Mouse (Mus musculus) MEL (cell line): ENCODE measurements around the gene Kcnn3. TPM values are rescaled to one million over a fixed set of nuclear protein-coding genes. Genes with fewer than 3 reads are reported as not detected.

ENCODE experiments used
- DNase-seq: peaks from one replicate; pipeline ENCODE4 v3.0.0; 2011; ENCODE audit warnings: low read depth, low spot score
- H3K27ac ChIP-seq: 2 replicates; pipeline ENCODE4 v1.5.1; 2012; ENCODE audit warnings: low read depth, mild to moderate bottlenecking, control low read depth, low read length, moderate library complexity; ENCODE audit not compliant: control insufficient read depth
- H3K27me3 ChIP-seq, 2 experiments: fragments of 150-350 bp in 1 of 2; sonication (generic) in 1 of 2; 2 replicates each; pipeline ENCODE4 v1.6.1; 2012; ENCODE audit warnings: low read length in 2 of 2, mild to moderate bottlenecking in 2 of 2, improper control_type of control experiment in 1 of 2, moderate library complexity in 1 of 2; ENCODE audit not compliant: insufficient read depth in 2 of 2, control insufficient read depth in 1 of 2
- H3K36me3 ChIP-seq, 2 experiments: 2 replicates each; pipeline ENCODE4 v1.6.1; 2012 to 2014; ENCODE audit warnings: low read length in 2 of 2, improper control_type of control experiment in 1 of 2, inconsistent platforms in 1 of 2, mild to moderate bottlenecking in 1 of 2; ENCODE audit not compliant: insufficient read depth in 2 of 2, control insufficient read depth in 1 of 2
- H3K4me1 ChIP-seq, 2 experiments: fragments of 150-350 bp in 1 of 2; sonication (generic) in 1 of 2; 2 replicates each; pipeline ENCODE4 v1.6.1; 2012; ENCODE audit warnings: low read length in 2 of 2, improper control_type of control experiment in 1 of 2, mild to moderate bottlenecking in 1 of 2; ENCODE audit not compliant: insufficient read depth in 2 of 2, control insufficient read depth in 1 of 2
- H3K4me3 ChIP-seq, 2 experiments: fragments of 150-350 bp in 1 of 2; sonication (generic) in 1 of 2; 2 replicates each; pipeline ENCODE4 v1.5.1; 2012; ENCODE audit warnings: low read depth in 2 of 2, low read length in 2 of 2, mild to moderate bottlenecking in 2 of 2, moderate library complexity in 2 of 2, control low read depth in 1 of 2, improper control_type of control experiment in 1 of 2; ENCODE audit not compliant: control insufficient read depth in 1 of 2, insufficient read depth in 1 of 2
- H3K79me2 ChIP-seq: 2 replicates; pipeline ENCODE4 v1.6.1; 2012; ENCODE audit warnings: mild to moderate bottlenecking, low read length, moderate library complexity; ENCODE audit not compliant: control insufficient read depth, poor library complexity, insufficient read depth
- H3K9ac ChIP-seq: 2 replicates; pipeline ENCODE4 v1.6.1; 2012; ENCODE audit warnings: low read depth, mild to moderate bottlenecking, control low read depth, low read length, moderate library complexity; ENCODE audit not compliant: control insufficient read depth, poor library complexity, severe bottlenecking
- H3K9me3 ChIP-seq: fragments of 150-350 bp; sonication (generic); replicated peaks from 2 replicates; pipeline ENCODE4 v1.6.1; 2012; ENCODE audit warnings: mild to moderate bottlenecking, low read length, improper control_type of control experiment, moderate library complexity; ENCODE audit not compliant: insufficient read depth
- BHLHE40 ChIP-seq: IDR thresholded peaks from 2 replicates; pipeline ENCODE4 v1.6.1; 2012; ENCODE audit warnings: low read depth, mild to moderate bottlenecking, inconsistent platforms, low read length, improper control_type of control experiment, borderline replicate concordance
- ELF1 ChIP-seq: IDR thresholded peaks from 2 replicates; pipeline ENCODE4 v1.6.1; 2014; ENCODE audit warnings: low read depth, mild to moderate bottlenecking, inconsistent platforms, low read length, improper control_type of control experiment, moderate library complexity
- EP300 ChIP-seq, 2 experiments: IDR thresholded peaks; 2 replicates each; pipeline ENCODE4 v1.6.1; 2011; ENCODE audit warnings: improper control_type of control experiment in 2 of 2, low read length in 2 of 2, low read depth in 1 of 2, mild to moderate bottlenecking in 1 of 2
- GATA1 ChIP-seq: IDR thresholded peaks from 2 replicates; pipeline ENCODE4 v1.6.1; 2011; ENCODE audit warnings: low read depth, low read length, improper control_type of control experiment
- HCFC1 ChIP-seq: IDR thresholded peaks from 2 replicates; pipeline ENCODE4 v1.6.1; 2012; ENCODE audit warnings: low read depth, mild to moderate bottlenecking, inconsistent platforms, low read length, improper control_type of control experiment, moderate library complexity
- MAFK ChIP-seq: IDR thresholded peaks from 2 replicates; pipeline ENCODE4 v1.6.1; 2011; ENCODE audit warnings: low read depth, mild to moderate bottlenecking, low read length, improper control_type of control experiment, borderline replicate concordance
- MAX ChIP-seq: IDR thresholded peaks from 2 replicates; pipeline ENCODE4 v1.6.1; 2011; ENCODE audit warnings: low read length, improper control_type of control experiment
- MAZ ChIP-seq: IDR thresholded peaks from 2 replicates; pipeline ENCODE4 v1.6.1; 2012; ENCODE audit warnings: low read depth, mild to moderate bottlenecking, inconsistent platforms, low read length, improper control_type of control experiment
- MEF2A ChIP-seq: IDR thresholded peaks from 2 replicates; pipeline ENCODE4 v1.6.1; 2014; ENCODE audit warnings: low read depth, mild to moderate bottlenecking, inconsistent platforms, low read length, improper control_type of control experiment; ENCODE audit not compliant: poor library complexity, insufficient replicate concordance, severe bottlenecking; ENCODE audit errors: extremely low read depth
- MXI1 ChIP-seq: IDR thresholded peaks from 2 replicates; pipeline ENCODE4 v1.6.1; 2011; ENCODE audit warnings: mild to moderate bottlenecking, low read depth, low read length, improper control_type of control experiment
- MYB ChIP-seq: IDR thresholded peaks from 2 replicates; pipeline ENCODE4 v1.6.1; 2011; ENCODE audit warnings: mild to moderate bottlenecking, low read depth, low read length, improper control_type of control experiment
- NELFE ChIP-seq: IDR thresholded peaks from 2 replicates; pipeline ENCODE4 v1.6.1; 2011; ENCODE audit warnings: low read depth, low read length, improper control_type of control experiment
- NRF1 ChIP-seq: IDR thresholded peaks from 2 replicates; pipeline ENCODE4 v1.6.1; 2014; ENCODE audit warnings: low read depth, mild to moderate bottlenecking, inconsistent platforms, low read length, improper control_type of control experiment, moderate library complexity; ENCODE audit not compliant: poor library complexity, insufficient read depth, severe bottlenecking
- POLR2AphosphoS2 ChIP-seq: IDR thresholded peaks from 2 replicates; pipeline ENCODE4 v1.6.1; 2011; ENCODE audit warnings: low read length, improper control_type of control experiment
- TCF12 ChIP-seq: IDR thresholded peaks from 2 replicates; pipeline ENCODE4 v1.6.1; 2014; ENCODE audit warnings: low read depth, mild to moderate bottlenecking, inconsistent platforms, low read length, improper control_type of control experiment, moderate library complexity
- USF1 ChIP-seq: IDR thresholded peaks from 2 replicates; pipeline ENCODE4 v1.6.1; 2014; ENCODE audit warnings: low read depth, mild to moderate bottlenecking, inconsistent platforms, low read length, improper control_type of control experiment, moderate library complexity
- USF2 ChIP-seq, 2 experiments: IDR thresholded peaks; 2 replicates each; pipeline ENCODE4 v1.6.1; 2011 to 2012; ENCODE audit warnings: improper control_type of control experiment in 2 of 2, low read length in 2 of 2, borderline replicate concordance in 1 of 2, inconsistent platforms in 1 of 2, low read depth in 1 of 2, mild to moderate bottlenecking in 1 of 2; ENCODE audit not compliant: insufficient read depth in 1 of 2
- ZC3H11A ChIP-seq: IDR thresholded peaks from 2 replicates; pipeline ENCODE4 v1.6.1; 2012; ENCODE audit warnings: low read depth, mild to moderate bottlenecking, inconsistent platforms, low read length, improper control_type of control experiment
- ZMIZ1 ChIP-seq: IDR thresholded peaks from 2 replicates; pipeline ENCODE4 v1.6.1; 2012; ENCODE audit warnings: low read depth, mild to moderate bottlenecking, inconsistent platforms, low read length, improper control_type of control experiment, moderate library complexity
- polyA plus RNA-seq, 2 experiments: library from polyadenylated mRNA; stranded (reverse) in 1 of 2; unstranded in 1 of 2; fragments of >175 nt in 1 of 2; fragments of >200 nt in 1 of 2; gene quantifications; 2 replicates each; pipeline versions ENCODE4 v1.2.1 to v1.2.4; 2012; ENCODE audit warnings: low replicate concordance in 2 of 2, low read depth in 1 of 2; ENCODE audit not compliant: insufficient read length in 2 of 2, insufficient read depth in 1 of 2, missing spikeins in 1 of 2
- total RNA-seq: library from RNA; depleted of rRNA; stranded (reverse); fragments of 300-350 nt; gene quantifications from 2 replicates; pipeline ENCODE4 v1.2.3, GENCODE M21; 2012

Gene Kcnn3
- total and polyA plus RNA-seq, 3 experiments: 0.04 TPM; not detected in 2

- Histone ChIP-seq H3K9me3 (no peaks in the 10 kb centered on the region), H3K4me1 (peaks cover 0 to 20% of the 10 kb centered on the region in 2 experiments; a peak in 3 of 4 replicates), H3K36me3 (peaks cover 0 to 6% of the 10 kb centered on the region in 2 experiments; a peak in 1 of 4 replicates)
- no peak for DNase-seq
- TF ChIP-seq USF1: no peak
- TF ChIP-seq USF2 (IDR thresholded peaks at IDR 0.05; ENCODE audit: borderline replicate concordance in 1 of 2, insufficient read depth in 1 of 2, low read depth in 1 of 2, low read length in 2 of 2): no peak
- TF ChIP-seq NRF1: no peak
- TF ChIP-seq MYB: no peak
- TF ChIP-seq MAFK: no peak
- no peak for TF ChIP-seq NELFE
- TF ChIP-seq TCF12: no peak
- TF ChIP-seq EP300 (IDR thresholded peaks at IDR 0.05; ENCODE audit: low read depth in 1 of 2, low read length in 2 of 2): no peak
- TF ChIP-seq, all 39 proteins: peak for 0
- Histone ChIP-seq H3K9ac (no peak overlapping the region), H3K27me3 (peaks cover 7 to 13% of the 10 kb centered on the region in 2 experiments; a peak in 3 of 4 replicates), H3K79me2 (no peaks in the 10 kb centered on the region), H3K27ac (no peak overlapping the region), H3K4me3 (no peak overlapping the region)
Measured at GRCm38 (mm10) chr3:89520618-89521502, 896 bp downstream of the Kcnn3 start.

- no peak overlapping the region for H3K27ac ChIP-seq
- H3K27me3 ChIP-seq: peaks cover 7 to 13% of the 10 kb centered on the region in 2 experiments; a peak in 3 of 4 replicates
- H3K4me1 ChIP-seq: peaks cover 0 to 18% of the 10 kb centered on the region in 2 experiments; a peak in 3 of 4 replicates
- H3K9ac ChIP-seq: no peak overlapping the region
- peaks cover 0 to 6% of the 10 kb centered on the region in 2 experiments; a peak in 1 of 4 replicates for H3K36me3 ChIP-seq
- no peaks in the 10 kb centered on the region for H3K9me3 ChIP-seq
- no peaks in the 10 kb centered on the region for H3K79me2 ChIP-seq
- TF ChIP-seq MEF2A: no peak
- no peak for TF ChIP-seq ELF1
- no peak for TF ChIP-seq ZC3H11A
- TF ChIP-seq NRF1: no peak
- TF ChIP-seq MAFK: no peak
- no peak for TF ChIP-seq MAZ
- no peak for TF ChIP-seq POLR2AphosphoS2
- TF ChIP-seq USF1: no peak
- TF ChIP-seq BHLHE40: no peak
- TF ChIP-seq MYB: no peak
- no peak for TF ChIP-seq ZMIZ1
- no peak for TF ChIP-seq EP300 (IDR thresholded peaks at IDR 0.05; ENCODE audit: low read depth in 1 of 2, low read length in 2 of 2)
- no peak for TF ChIP-seq GATA1
- no peak for TF ChIP-seq HCFC1
- no peak for TF ChIP-seq MAX
- TF ChIP-seq MXI1: no peak
- DNase-seq: no peak
- H3K4me3 ChIP-seq: no peak overlapping the region
Measured at GRCm38 (mm10) chr3:89521503-89521854, 1.5 kb downstream of the Kcnn3 start.
